Mouse (Mus musculus) embryonic facial prominence, embryonic 14.5 days (tissue): Measurements from ENCODE around the gene Kank3. TPM values are rescaled to one million over a fixed set of nuclear protein-coding genes. Genes with fewer than 3 reads are reported as not detected.

Experiments
- ATAC-seq: fragments of 200-750 bp; cut with Nextera tagmentation; 2 replicates; pipeline ENCODE4 v1.8.0; 2017; ENCODE audit warnings: low read depth, moderate number of reproducible peaks, moderate TSS enrichment
- DNase-seq: peaks from one replicate; pipeline ENCODE4 v3.0.0-alpha.2; 2015; ENCODE audit warnings: low spot score
- H3K27ac ChIP-seq: fragments of 300-500 bp; sonication (generic); replicated peaks from 2 replicates; pipeline ENCODE4 v1.5.1; 2014; ENCODE audit warnings: low read depth, mild to moderate bottlenecking, low read length, moderate library complexity
- H3K27me3 ChIP-seq: fragments of 300-500 bp; sonication (generic); replicated peaks from 2 replicates; pipeline ENCODE4 v1.6.1; 2014; ENCODE audit warnings: low read length; ENCODE audit not compliant: control insufficient read depth, insufficient read depth
- H3K36me3 ChIP-seq: fragments of 300-500 bp; sonication (generic); 2 replicates; pipeline ENCODE4 v1.6.1; 2014; ENCODE audit warnings: low read length, mixed read lengths; ENCODE audit not compliant: control insufficient read depth, insufficient read depth
- H3K4me1 ChIP-seq: fragments of 300-500 bp; sonication (generic); 2 replicates; pipeline ENCODE4 v1.6.1; 2014; ENCODE audit warnings: antibody characterized with exemption, low read length; ENCODE audit not compliant: control insufficient read depth, insufficient read depth
- H3K4me2 ChIP-seq: fragments of 300-500 bp; sonication (generic); 2 replicates; pipeline ENCODE4 v1.6.1; 2014; ENCODE audit warnings: low read depth, mild to moderate bottlenecking, low read length, moderate library complexity, mixed read lengths
- H3K4me3 ChIP-seq: fragments of 300-500 bp; sonication (generic); 2 replicates; pipeline ENCODE4 v1.5.1; 2014; ENCODE audit warnings: low read depth, mild to moderate bottlenecking, low read length
- H3K9ac ChIP-seq: fragments of 300-500 bp; sonication (generic); 2 replicates; pipeline ENCODE4 v1.6.1; 2014; ENCODE audit warnings: low read depth, mild to moderate bottlenecking, low read length, moderate library complexity, mixed read lengths
- H3K9me3 ChIP-seq: fragments of 300-500 bp; sonication (generic); 2 replicates; pipeline ENCODE4 v1.6.1; 2016; ENCODE audit warnings: low read length; ENCODE audit not compliant: control insufficient read depth
- WGBS: fragments of 180-500 bp; shearing (Covaris S2); extraction: QIAGEN DNeasy Blood & Tissue Kit; methylation state at CpG from one replicate; pipeline ENCODE4 v1.1.7; 2014; 5-methylcytosine and 5-hydroxymethylcytosine counted together
- polyA plus RNA-seq: library from polyadenylated mRNA; unstranded; fragments of >200 nt; fragmentation: Nextera tagmentation; extraction: Ambion mirVana; gene quantifications from 2 replicates; pipeline ENCODE4 v1.2.1, GENCODE M21; 2014

The Kank3 gene
- 38.7 and 39.4 TPM in 2 replicates for polyA plus RNA-seq

DNA sequence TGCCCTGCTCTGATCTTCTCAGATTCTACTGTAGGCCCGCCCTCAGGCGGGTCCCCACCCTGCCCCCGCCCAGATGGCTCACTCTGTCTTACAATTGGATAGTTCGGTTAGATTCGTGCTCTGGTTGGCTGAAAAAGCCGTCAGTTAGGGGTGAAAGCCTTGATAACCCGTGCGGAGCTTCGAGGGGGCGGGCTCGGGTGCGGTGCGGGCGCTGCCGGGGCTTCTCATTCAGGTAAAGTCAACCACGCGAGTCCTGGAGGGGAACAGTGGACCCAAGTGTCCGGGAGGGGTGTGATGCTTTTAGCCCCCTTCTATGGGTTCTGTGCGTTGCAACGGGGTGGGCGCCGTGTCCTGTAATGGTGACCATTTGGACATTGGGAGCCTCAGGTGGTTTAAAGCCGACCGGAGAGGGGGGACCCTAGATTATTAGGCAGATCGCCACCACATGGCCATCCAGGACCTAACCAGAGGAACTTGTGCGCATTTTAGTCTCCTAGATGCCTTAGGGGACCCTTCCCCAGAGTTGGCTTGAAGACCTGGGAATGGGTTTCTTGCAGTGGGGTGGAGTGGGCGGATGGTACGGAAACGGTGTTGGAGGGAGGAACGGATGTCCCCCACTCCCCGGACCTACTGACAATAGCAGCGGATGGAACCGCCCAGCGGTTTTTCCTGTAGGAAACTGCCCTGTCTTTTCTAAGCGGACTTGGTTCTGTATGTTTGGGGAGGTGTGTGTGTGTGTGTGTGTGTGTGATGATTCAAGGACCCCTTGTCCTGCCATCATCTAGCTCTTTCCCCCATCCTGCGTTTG is at the start of gene Kank3:
TSS of gene Kank3 (plus strand) at position 186 of the 808 bp plus-strand sequence.
- DNase-seq (peak; percentile 98), ATAC-seq (peak; percentile 99)
- H3K27ac ChIP-seq: no peak within 1 kb of the TSS
- H3K4me1 ChIP-seq: no peaks in the 10 kb centered on the region
- peak within 1 kb of the TSS; percentile 63 for H3K4me2 ChIP-seq
- no peaks in the 10 kb centered on the region for H3K36me3 ChIP-seq
- H3K4me3 ChIP-seq: peak within 1 kb of the TSS; percentile 49
- no peaks in the 10 kb centered on the region for H3K9me3 ChIP-seq
- H3K9ac ChIP-seq: peak within 1 kb of the TSS; percentile 57
- 1% methylated on average over 36 of the region's 36 CpGs for WGBS
- no peaks in the 10 kb centered on the region for H3K27me3 ChIP-seq

DNA sequence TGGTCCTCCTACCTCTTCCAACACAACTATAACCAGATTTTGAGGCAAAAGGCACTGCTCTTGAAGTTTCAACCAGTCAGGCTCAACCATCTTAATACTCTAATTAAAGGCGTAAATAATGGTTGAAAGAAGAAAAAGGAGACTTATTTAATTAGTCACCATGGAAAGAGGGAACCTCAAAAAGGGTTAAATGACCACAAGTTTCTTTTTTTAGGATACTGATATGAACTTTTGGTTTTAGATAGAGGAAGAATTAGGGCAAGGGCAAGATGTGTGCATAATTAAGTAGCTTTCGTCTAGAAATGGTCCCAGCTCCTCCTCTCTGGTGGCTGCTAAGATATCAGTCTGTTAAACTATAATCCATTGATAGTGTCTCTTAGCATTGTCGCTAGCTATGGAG is 43.9 kb upstream of the Kank3 start:
- ATAC-seq: no peak
- Histone ChIP-seq H3K27ac (no peak overlapping the region), H3K4me1 (no peaks in the 10 kb centered on the region), H3K9ac (no peak overlapping the region), H3K4me3 (no peak overlapping the region), H3K9me3 (no peaks in the 10 kb centered on the region), H3K4me2 (no peak overlapping the region), H3K27me3 (no peaks in the 10 kb centered on the region), H3K36me3 (no peaks in the 10 kb centered on the region)
- DNase-seq: no peak
- WGBS: 76% methylated on average over 3 of the region's 3 CpGs

GRCm38 (mm10) chr17:33771617-33772016 is 38.7 kb upstream of the Kank3 start:
- 89% methylated on average over 4 of the region's 4 CpGs for WGBS
- Histone ChIP-seq H3K27me3 (no peaks in the 10 kb centered on the region), H3K4me2 (no peak overlapping the region), H3K27ac (no peak overlapping the region), H3K36me3 (peaks cover 23% of the 10 kb centered on the region), H3K4me3 (no peak overlapping the region), H3K9me3 (no peaks in the 10 kb centered on the region), H3K4me1 (no peaks in the 10 kb centered on the region), H3K9ac (no peak overlapping the region)
- ATAC-seq: no peak
- no peak for DNase-seq

DNA sequence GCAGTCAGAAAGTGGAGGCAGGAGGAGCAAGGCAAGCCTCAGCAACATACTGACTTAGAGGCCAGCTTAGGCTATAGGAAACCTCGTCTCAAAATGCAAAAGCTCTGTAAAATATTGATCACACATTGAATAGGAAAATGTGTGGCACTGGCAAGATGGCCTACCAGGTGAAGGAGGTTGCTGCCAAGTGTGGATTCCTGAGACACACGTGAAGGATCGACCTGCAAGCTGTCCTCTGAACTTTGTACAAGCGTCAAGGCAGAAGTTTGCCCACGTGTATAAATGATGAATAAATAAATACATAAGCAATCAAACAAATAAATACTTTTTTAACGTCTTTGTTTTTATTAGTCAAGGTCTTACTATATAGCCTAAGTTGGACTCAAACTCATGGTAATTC is 36.9 kb upstream of the Kank3 start:
- H3K27me3 ChIP-seq: no peaks in the 10 kb centered on the region
- no peak overlapping the region for H3K4me3 ChIP-seq
- no peak for ATAC-seq
- H3K4me1 ChIP-seq: peaks cover 6% of the 10 kb centered on the region
- no peak overlapping the region for H3K27ac ChIP-seq
- DNase-seq: no peak
- no peak overlapping the region for H3K9ac ChIP-seq
- H3K9me3 ChIP-seq: no peaks in the 10 kb centered on the region
- WGBS: 84% methylated on average over 6 of the region's 6 CpGs
- H3K4me2 ChIP-seq: no peak overlapping the region
- H3K36me3 ChIP-seq: peaks cover 41% of the 10 kb centered on the region

GRCm38 (mm10) chr17:33773871-33774572 is 36.3 kb upstream of the Kank3 start:
- H3K4me2 ChIP-seq: no peak overlapping the region
- H3K27me3 ChIP-seq: no peaks in the 10 kb centered on the region
- no peak overlapping the region for H3K27ac ChIP-seq
- peaks cover 12% of the 10 kb centered on the region for H3K4me1 ChIP-seq
- no peak for DNase-seq
- WGBS: 88% methylated on average over 6 of the region's 6 CpGs
- H3K4me3 ChIP-seq: no peak overlapping the region
- no peaks in the 10 kb centered on the region for H3K9me3 ChIP-seq
- ATAC-seq: no peak
- no peak overlapping the region for H3K9ac ChIP-seq
- H3K36me3 ChIP-seq: peaks cover 41% of the 10 kb centered on the region

DNA sequence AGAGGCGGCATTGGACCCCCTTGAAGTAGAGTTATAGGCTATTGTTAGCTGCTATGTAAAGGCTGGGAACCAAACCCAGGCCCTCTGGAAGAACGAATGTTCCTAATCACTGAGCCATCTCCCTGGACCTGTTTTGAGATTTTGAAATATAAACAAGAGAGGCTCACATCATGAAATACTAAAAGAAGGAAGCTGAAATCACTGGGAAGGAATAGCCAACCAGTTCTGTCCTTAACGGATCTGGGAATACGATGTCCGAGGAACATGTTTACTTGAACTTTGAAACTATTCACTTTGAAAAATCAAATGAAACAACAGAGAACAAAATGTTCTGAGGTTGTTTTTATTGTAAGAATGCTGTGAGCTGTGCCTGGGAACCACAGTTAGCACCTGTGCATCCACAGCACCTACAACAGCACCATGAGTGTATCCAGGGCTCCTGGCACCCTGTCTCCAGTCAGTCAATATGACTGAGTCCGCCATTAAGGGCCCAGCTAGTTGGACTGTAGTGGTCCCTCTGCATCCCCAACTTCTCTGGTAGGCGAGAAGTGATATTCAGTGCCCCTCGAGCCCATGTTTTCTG is 35.7 kb upstream of the Kank3 start:
- 85% methylated on average over 8 of the region's 8 CpGs for WGBS
- ATAC-seq: no peak
- Histone ChIP-seq H3K4me2 (no peak overlapping the region), H3K9ac (no peak overlapping the region), H3K27ac (no peak overlapping the region), H3K4me1 (peaks cover 14% of the 10 kb centered on the region), H3K36me3 (peaks cover 41% of the 10 kb centered on the region), H3K4me3 (no peak overlapping the region), H3K9me3 (no peaks in the 10 kb centered on the region), H3K27me3 (no peaks in the 10 kb centered on the region)
- DNase-seq: no peak

DNA sequence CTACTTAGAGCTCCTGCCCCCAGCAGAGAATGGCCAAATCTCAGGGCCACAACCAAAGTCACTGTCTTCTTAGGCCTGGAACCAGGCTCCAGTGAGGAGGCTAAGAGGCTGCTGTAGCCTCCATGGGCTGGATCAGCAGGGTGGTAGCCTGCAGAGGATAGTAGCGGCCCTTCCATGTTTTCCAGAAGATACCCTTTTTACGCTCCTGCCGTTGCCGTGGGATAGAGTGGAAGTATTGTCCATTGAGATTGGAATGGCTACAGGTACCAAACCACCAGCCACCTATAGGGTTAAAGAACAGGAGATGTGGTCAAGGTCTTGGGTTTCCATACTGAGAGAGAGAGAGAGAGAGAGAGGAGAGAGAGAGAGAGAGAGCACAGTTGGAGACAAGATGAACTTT is 35.0 kb upstream of the Kank3 start:
- H3K4me2 ChIP-seq: no peak overlapping the region
- H3K27me3 ChIP-seq: no peaks in the 10 kb centered on the region
- WGBS: 99% methylated on average over 4 of the region's 4 CpGs
- H3K9me3 ChIP-seq: no peaks in the 10 kb centered on the region
- DNase-seq (no peak), ATAC-seq (no peak)
- H3K36me3 ChIP-seq: peaks cover 41% of the 10 kb centered on the region
- H3K4me3 ChIP-seq: no peak overlapping the region
- H3K9ac ChIP-seq: no peak overlapping the region
- no peak overlapping the region for H3K27ac ChIP-seq
- H3K4me1 ChIP-seq: peaks cover 20% of the 10 kb centered on the region

- Histone ChIP-seq H3K4me2 (peak overlapping the region; percentile 77), H3K36me3 (peaks cover 38% of the 10 kb centered on the region), H3K27me3 (no peaks in the 10 kb centered on the region), H3K9ac (peak overlapping the region; percentile 5; the same call in 1 of the 2 replicates), H3K9me3 (no peaks in the 10 kb centered on the region), H3K4me3 (peak overlapping the region; percentile 51), H3K4me1 (peaks cover 50% of the 10 kb centered on the region), H3K27ac (peak overlapping the region; percentile 91)
- DNase-seq (peak; percentile 97), ATAC-seq (peak; percentile 93)
- 9% methylated on average over 8 of the region's 9 CpGs for WGBS
Measured at GRCm38 (mm10) chr17:33779271-33779966, 30.9 kb upstream of the Kank3 start.
